Mouse (Mus musculus): Measurements from ENCODE around the gene Il6ra. TPM values are rescaled to one million over a fixed set of nuclear protein-coding genes. Genes with fewer than 3 reads are reported as not detected.

Gene Il6ra
- polyA plus RNA-seq, 1 experiment from 2014 or later: 0.38 TPM

DNA sequence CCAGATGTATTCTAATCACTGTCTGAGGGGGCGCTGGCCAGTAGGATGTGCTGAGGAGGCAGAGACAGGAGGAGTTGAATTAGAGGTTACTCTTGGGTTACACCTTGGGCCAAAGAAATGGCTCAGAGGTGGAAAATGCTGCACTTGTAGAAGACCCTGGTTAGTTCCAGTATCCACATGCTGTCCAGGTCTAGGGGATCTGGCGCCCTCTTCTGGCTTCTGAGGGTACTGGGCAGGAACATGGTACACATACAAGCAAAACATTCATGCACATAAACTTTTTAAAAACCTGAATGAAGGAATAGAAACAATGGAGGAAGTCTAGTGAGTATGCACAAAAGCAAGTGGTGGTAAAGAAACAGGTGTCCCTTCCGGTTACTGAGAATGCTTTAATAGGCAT lies 55.6 kb downstream of the Il6ra start:
- Histone ChIP-seq H3K4me1 (peaks cover 19% of the 10 kb centered on the region), H3K9me3 (replicated peaks) (no peaks in the 10 kb centered on the region), H3K4me3 (no peak overlapping the region), H3K36me3 (no peaks in the 10 kb centered on the region), H3K27me3 (ENCODE audit: low read depth, poor library complexity, severe bottlenecking) (no peaks in the 10 kb centered on the region), H3K27ac (no peak overlapping the region)
- 85% methylated on average over 3 of the region's 3 CpGs for WGBS
- DNase-seq (ENCODE audit: low spot score): peak; percentile 47

DNA sequence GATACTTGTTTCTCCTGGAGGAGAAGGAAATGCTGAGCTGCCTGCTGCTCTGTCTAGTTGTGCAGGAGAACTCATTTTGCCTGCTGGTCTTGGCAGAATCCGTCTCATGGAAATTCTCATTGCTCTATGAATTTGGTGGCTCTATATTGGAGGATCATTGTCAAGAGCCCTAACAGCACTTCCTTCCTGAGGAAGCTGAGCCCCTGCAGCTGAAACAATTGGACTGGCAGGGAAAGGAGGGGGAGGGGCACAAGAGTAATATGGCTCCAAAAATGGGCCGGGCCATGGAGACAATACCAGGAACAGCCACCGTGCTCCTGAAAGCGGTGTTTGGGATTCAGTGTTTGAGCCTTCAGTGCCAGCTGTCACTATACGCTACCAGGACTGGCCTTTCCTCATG lies 59.2 kb downstream of the Il6ra start:
- Histone ChIP-seq H3K27ac (0 out of 2 replicates have a peak overlapping the region, but pooled peaks have one; percentile 15), H3K4me3 (no peak overlapping the region), H3K36me3 (no peaks in the 10 kb centered on the region), H3K27me3 (ENCODE audit: low read depth, poor library complexity, severe bottlenecking) (no peaks in the 10 kb centered on the region), H3K9me3 (replicated peaks) (no peaks in the 10 kb centered on the region), H3K4me1 (0 out of 2 replicates have a peak, but pooled peaks cover 5% of the 10 kb centered on the region)
- 89% methylated on average over 5 of the region's 5 CpGs for WGBS
- no peak for DNase-seq (ENCODE audit: low spot score)

DNA sequence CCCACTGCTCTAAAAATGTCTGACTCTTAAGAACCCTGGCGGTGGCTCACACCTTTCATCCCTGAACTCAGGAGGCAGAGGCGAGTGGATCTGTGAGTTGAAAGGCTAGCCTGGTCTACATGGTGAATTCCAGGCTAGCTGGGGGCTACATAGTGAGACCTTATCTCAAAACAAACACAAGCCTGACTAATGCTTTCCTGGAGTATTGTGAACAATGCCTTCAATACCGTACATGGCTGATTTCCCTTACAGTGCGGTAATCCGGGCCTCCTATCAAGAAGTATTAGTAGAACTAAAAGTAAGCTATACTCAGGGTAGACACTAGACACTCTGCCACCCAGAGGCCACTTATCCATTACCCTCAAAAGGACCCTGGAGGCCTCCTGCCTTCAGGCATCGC lies 64.9 kb downstream of the Il6ra start:
- Histone ChIP-seq H3K4me3 (no peak overlapping the region), H3K9me3 (replicated peaks) (no peaks in the 10 kb centered on the region), H3K27me3 (ENCODE audit: low read depth, poor library complexity, severe bottlenecking) (no peaks in the 10 kb centered on the region), H3K4me1 (0 out of 2 replicates have a peak, but pooled peaks cover 2% of the 10 kb centered on the region), H3K36me3 (no peaks in the 10 kb centered on the region), H3K27ac (no peak overlapping the region)
- WGBS: 90% methylated on average over 6 of the region's 6 CpGs
- DNase-seq (ENCODE audit: low spot score): no peak

DNA sequence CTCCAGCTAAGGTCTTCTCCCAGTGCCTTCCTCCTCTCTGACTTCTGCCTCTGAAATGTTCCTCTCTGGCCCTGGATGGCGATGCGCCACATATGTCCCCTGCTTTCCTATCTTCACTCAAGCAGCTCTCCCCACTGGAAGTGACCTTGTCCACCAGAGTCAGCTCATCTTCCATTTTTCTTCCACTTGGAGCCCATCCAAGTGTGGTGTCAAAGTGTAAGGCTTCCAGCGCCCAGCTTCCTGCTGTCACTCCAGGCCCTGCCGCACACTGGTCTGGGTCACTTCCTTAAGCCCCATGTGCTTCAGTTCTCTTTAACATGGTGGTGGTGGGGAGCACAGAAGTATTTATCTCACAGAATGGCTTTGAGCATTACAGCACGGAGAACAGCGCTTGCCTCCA lies 65.4 kb downstream of the Il6ra start:
- 90% methylated on average over 6 of the region's 6 CpGs for WGBS
- no peak for DNase-seq (ENCODE audit: low spot score)

DNA sequence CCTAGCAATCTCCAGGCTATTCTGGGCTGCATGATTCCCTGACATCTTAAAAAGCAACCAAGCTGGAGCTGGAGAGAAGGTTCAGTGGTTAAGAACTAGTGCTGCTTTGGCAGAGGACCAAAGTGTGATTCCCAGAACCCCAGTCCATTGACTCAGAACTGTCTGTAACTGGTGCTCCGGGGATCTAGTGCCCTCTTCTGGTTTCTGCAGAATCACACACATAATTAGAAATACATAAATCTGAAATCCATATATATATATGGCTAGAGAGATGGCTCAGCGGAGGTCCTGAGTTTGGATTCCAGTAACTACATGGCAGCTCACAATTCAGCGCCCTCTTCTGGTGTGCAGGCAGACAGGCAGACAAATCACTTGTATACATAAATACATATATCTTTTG lies 65.9 kb downstream of the Il6ra start:
- 0 out of 2 replicates have a peak, but pooled peaks cover 2% of the 10 kb centered on the region for H3K4me1 ChIP-seq
- H3K4me3 ChIP-seq: no peak overlapping the region
- H3K36me3 ChIP-seq: no peaks in the 10 kb centered on the region
- WGBS: 84% methylated on average over 3 of the region's 3 CpGs
- H3K27me3 ChIP-seq (ENCODE audit: low read depth, poor library complexity, severe bottlenecking): no peaks in the 10 kb centered on the region
- H3K9me3 ChIP-seq (replicated peaks): no peaks in the 10 kb centered on the region
- no peak overlapping the region for H3K27ac ChIP-seq
- no peak for DNase-seq (ENCODE audit: low spot score)

More for the DNA sequence above, 65.4 kb downstream of the Il6ra start:
- Histone ChIP-seq H3K4me1 (0 out of 2 replicates have a peak, but pooled peaks cover 2% of the 10 kb centered on the region), H3K27ac (no peak overlapping the region), H3K36me3 (no peaks in the 10 kb centered on the region), H3K4me3 (no peak overlapping the region), H3K9me3 (replicated peaks) (no peaks in the 10 kb centered on the region), H3K27me3 (ENCODE audit: low read depth, poor library complexity, severe bottlenecking) (no peaks in the 10 kb centered on the region)

DNA sequence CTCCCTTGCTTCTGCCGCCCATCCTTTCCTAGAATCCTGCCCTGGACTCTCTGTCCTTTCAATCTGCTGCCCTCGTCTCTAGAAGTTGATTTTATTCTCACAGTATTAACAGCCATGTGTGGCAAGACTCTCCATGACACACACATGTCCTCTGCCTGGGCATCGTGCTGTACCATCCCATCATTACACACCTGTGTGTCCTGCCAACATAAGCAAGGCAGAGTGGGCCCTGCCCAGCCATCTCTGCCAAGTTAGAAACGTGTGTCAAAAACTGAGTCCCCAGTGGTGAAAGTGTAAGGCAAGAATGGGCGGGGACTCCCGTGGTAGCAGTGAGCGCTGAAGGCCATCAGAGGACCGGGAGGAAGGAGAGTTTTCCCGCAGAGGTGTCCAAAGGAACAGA lies 67.2 kb downstream of the Il6ra start:
- Histone ChIP-seq H3K4me1 (0 out of 2 replicates have a peak, but pooled peaks cover 2% of the 10 kb centered on the region), H3K27ac (no peak overlapping the region), H3K9me3 (replicated peaks) (no peaks in the 10 kb centered on the region), H3K27me3 (ENCODE audit: low read depth, poor library complexity, severe bottlenecking) (no peaks in the 10 kb centered on the region), H3K36me3 (no peaks in the 10 kb centered on the region), H3K4me3 (no peak overlapping the region)
- DNase-seq (ENCODE audit: low spot score): no peak
- 83% methylated on average over 9 of the region's 9 CpGs for WGBS

DNA sequence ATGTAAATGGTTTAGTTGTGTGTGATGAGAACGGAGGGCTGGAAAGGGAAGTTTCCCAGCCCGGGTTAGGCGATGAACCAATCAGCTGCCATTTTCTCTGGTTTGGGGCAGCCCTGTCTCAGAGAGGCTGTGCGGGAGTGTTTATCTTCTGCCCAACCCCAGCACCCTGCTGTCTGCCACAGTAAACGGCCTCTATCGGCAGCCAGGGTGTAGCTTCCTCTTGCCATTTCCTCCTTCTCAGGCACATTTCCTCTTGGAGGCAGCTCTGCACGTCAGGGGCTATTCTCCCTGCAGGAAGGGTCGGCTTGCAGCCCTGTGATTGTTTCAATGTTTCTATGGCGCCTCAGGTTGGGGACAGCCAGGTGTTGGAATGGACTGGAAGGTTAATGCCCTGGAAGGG lies 69.8 kb downstream of the Il6ra start:
- DNase-seq (ENCODE audit: low spot score): no peak
- Histone ChIP-seq H3K27ac (no peak overlapping the region), H3K4me3 (no peak overlapping the region), H3K4me1 (0 out of 2 replicates have a peak, but pooled peaks cover 2% of the 10 kb centered on the region), H3K36me3 (no peaks in the 10 kb centered on the region), H3K9me3 (replicated peaks) (no peaks in the 10 kb centered on the region), H3K27me3 (ENCODE audit: low read depth, poor library complexity, severe bottlenecking) (no peaks in the 10 kb centered on the region)
- 75% methylated on average over 9 of the region's 9 CpGs for WGBS

DNA sequence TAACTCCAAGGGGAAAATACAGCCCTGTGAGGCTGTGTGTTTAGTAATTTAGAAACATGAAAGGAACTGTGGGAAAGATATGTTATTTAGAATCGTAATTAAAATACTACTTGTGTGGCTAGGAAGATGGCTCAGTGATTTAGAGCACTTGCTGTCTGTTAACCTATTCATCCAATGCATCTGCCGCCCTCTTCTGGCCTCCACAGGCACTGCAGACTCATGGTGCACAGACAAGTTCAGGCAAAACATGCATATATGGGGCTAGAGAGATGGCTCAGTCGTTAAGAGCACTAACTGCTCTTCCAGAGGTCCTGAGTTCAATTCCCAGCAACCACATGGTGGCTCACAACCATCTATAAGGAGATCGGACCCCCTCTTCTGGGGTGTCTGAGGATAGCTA lies 70.7 kb downstream of the Il6ra start:
- 70% methylated on average over 4 of the region's 4 CpGs for whole genome bisulfite sequencing
- DNase-seq (ENCODE audit: low spot score): peak; percentile 43
- no peaks in the 10 kb centered on the region for H3K9me3 ChIP-seq (replicated peaks)

DNA sequence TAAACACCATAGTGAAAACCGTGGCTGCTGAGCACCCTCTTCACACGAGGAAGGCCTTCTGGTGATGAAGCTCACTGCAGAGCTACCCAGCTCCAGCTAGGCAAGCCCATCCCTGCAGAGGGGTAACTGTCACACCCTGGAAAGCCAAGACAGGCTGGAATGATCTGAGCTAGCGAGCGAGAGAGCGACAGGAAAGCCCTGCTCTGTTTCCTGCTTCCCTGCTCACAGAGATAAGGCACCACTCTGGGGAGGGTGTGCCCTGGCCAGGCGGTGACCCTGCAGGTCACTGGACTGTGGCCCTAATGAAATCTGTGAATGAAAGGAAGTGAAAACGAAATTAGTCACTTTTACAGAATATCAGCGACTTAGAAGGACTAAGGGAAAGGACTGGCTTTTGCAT lies 77.6 kb downstream of the Il6ra start:
- H3K9me3 ChIP-seq (replicated peaks): no peaks in the 10 kb centered on the region
- 43% methylated on average over 8 of the region's 8 CpGs for WGBS
- peaks cover 47% of the 10 kb centered on the region for H3K27me3 ChIP-seq (ENCODE audit: low read depth, poor library complexity, severe bottlenecking)
- DNase-seq (ENCODE audit: low spot score): no peak
- no peaks in the 10 kb centered on the region for H3K36me3 ChIP-seq
- H3K27ac ChIP-seq: no peak overlapping the region
- no peak overlapping the region for H3K4me3 ChIP-seq
- H3K4me1 ChIP-seq: peaks cover 17% of the 10 kb centered on the region

More for the DNA sequence above, 70.7 kb downstream of the Il6ra start:
- no peaks in the 10 kb centered on the region for H3K36me3 ChIP-seq
- no peak overlapping the region for H3K27ac ChIP-seq
- H3K27me3 ChIP-seq (ENCODE audit: low read depth, poor library complexity, severe bottlenecking): no peaks in the 10 kb centered on the region
- no peak overlapping the region for H3K4me3 ChIP-seq
- 0 out of 2 replicates have a peak, but pooled peaks cover 2% of the 10 kb centered on the region for H3K4me1 ChIP-seq

DNA sequence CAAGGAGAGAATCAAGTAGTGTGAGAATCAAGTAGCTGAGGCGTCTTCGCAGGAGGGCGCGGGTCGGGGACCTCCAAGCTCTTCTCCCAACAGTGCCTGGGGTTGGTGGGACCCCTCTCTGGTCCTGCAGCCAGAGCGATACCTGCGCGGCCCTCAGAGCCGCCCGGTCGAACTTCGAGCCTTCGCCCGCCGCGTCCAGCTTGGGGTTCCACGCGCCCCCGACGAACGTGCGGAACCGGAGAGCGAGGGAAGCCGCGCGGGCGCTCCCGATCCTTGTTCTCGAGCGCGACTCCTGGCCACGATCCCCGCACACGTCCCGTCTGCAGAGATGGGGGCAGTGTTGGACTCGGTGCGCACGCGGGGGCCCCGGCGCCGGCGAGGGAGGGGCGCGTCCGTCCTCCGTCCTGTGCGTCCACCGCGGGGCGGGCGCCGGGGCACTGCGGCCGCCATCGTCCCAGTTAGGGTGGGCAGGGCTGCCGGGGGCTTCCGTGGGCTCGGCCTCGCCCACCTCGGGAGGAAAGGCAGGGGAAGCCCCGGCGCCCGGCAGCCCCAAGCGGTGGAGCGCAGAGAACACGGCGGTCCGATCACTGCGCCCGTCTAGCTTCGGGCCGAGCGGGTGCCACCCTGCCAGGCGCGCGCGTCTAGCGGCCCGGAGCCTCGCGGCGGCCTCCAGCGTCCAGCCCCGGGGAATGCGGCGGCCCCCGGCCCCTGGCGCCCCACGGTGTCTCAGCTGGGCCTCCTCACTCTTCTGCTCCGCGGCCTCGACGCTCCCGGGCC lies 82.0 kb downstream of the Il6ra start, which contains the start of gene She:
She (plus strand) TSS at position 556 of the 777 bp plus-strand sequence.
- peak; percentile 56 for DNase-seq (ENCODE audit: low spot score)
- no peaks in the 10 kb centered on the region for H3K36me3 ChIP-seq
- peak within 1 kb of the TSS; percentile 74 for H3K27ac ChIP-seq
- WGBS: 2% methylated on average over 95 of the region's 96 CpGs
- no peaks in the 10 kb centered on the region for H3K9me3 ChIP-seq (replicated peaks)
- H3K4me3 ChIP-seq: peak within 1 kb of the TSS; percentile 56
- H3K27me3 ChIP-seq (ENCODE audit: low read depth, poor library complexity, severe bottlenecking): peaks cover 79% of the 10 kb centered on the region
- peaks cover 16% of the 10 kb centered on the region for H3K4me1 ChIP-seq

DNA sequence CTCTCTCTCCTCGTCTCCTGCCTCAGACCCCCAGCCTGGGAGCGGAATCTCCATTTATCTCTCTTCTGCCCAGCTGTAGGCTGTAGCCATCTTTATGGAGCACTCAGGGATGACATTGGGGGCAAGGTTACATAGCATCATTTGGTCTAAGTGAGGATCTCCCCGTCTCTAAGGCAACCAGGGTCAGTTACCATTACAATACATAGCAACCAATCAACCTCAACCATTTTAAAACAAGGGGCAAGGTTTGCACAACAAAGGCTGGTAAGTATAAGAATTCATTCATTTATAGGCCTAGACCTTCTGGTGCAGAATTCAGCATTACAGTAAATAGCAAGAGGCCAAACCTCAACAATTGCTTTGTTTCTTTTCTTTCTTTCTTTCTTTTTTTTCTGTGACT lies 86.7 kb downstream of the Il6ra start:
- DNase-seq (ENCODE audit: low spot score): no peak
- WGBS: 80% methylated on average over 3 of the region's 3 CpGs
- H3K36me3 ChIP-seq: no peaks in the 10 kb centered on the region
- peaks cover 6% of the 10 kb centered on the region for H3K4me1 ChIP-seq
- H3K4me3 ChIP-seq: no peak overlapping the region
- no peaks in the 10 kb centered on the region for H3K9me3 ChIP-seq (replicated peaks)
- H3K27me3 ChIP-seq (ENCODE audit: low read depth, poor library complexity, severe bottlenecking): peaks cover 42% of the 10 kb centered on the region
- no peak overlapping the region for H3K27ac ChIP-seq

DNA sequence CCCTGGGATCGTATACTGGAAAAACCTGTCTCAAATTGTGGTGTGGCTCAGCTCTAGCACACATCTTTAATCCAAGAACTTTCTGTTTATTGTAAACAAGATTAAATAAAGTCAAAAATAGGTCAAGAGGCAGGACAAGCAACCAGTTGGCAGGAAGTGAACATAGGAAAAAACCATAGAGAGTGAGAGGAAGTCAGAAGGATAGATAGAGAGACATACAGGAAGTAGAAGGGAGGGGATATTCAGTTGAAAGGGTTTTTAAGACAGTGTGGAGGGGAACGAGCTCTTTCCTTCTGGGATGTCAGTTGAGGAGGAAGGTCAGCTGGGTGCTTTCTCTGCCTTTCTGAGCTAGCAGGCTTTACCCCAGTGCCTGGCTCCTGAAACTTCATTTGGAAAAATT lies 89.4 kb downstream of the Il6ra start:
- no peaks in the 10 kb centered on the region for H3K36me3 ChIP-seq
- DNase-seq (ENCODE audit: low spot score): no peak
- WGBS: 74% methylated on average over 2 of the region's 2 CpGs

DNA sequence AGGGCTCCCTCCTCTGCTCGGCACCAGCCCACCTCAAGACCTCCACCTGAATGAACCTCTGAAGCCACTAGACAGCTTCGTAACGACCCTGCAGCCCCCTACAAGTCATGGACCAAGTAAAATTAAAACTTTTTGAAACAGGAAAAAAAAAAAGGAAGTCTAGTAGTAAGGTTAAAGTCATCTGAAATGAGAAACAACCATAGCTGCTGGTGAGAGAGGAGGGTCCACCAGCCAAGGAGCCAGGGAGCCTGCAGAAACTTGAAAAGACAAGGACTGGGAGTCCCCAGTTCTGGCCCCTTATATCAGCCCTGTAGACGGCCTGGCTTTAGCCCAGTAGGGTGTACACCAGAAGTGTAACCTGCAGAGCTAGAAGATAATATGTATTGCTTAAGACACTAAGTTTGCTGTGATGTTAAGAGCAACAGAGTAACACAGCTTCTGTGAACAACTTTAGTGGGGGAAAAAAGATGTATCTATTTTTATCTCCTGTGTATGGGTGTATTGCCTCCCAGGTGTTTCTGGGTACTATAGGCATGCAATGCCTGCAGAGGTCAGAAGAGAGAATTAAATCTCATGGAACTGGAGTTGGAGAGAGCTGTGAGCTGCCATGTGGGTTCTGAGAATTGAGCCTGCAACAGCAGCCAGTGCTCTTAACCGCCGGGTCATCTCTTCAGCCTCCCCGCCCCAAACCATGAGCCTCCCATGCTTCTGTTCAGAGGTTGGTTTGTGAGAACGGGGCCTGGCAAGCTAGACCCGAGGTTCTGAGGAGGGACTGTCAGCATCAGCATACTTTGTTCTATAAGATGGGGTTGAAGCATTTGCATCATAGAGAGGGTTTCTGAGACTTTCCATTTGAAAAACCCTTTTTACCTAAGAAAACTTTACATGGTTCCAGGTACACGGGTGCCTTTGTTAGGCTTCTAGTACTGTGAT lies 91.2 kb downstream of the Il6ra start:
- 77% methylated on average over 10 of the region's 10 CpGs for WGBS
- H3K9me3 ChIP-seq (replicated peaks): no peaks in the 10 kb centered on the region
- no peaks in the 10 kb centered on the region for H3K4me1 ChIP-seq
- H3K36me3 ChIP-seq: no peaks in the 10 kb centered on the region
- DNase-seq (ENCODE audit: low spot score): no peak
- H3K4me3 ChIP-seq: no peak overlapping the region
- H3K27me3 ChIP-seq (ENCODE audit: low read depth, poor library complexity, severe bottlenecking): no peaks in the 10 kb centered on the region
- no peak overlapping the region for H3K27ac ChIP-seq

More for the DNA sequence above, 89.4 kb downstream of the Il6ra start:
- no peaks in the 10 kb centered on the region for H3K9me3 ChIP-seq (replicated peaks)
- H3K4me1 ChIP-seq: no peaks in the 10 kb centered on the region
- no peak overlapping the region for H3K27ac ChIP-seq
- H3K27me3 ChIP-seq (ENCODE audit: low read depth, poor library complexity, severe bottlenecking): peaks cover 15% of the 10 kb centered on the region
- no peak overlapping the region for H3K4me3 ChIP-seq

All from limb, embryonic 10.5 days (tissue).